Mouse (Mus musculus) v-Abl transformed pro-B cells (cell line): ENCODE measurements at regions not wholly inside any gene's neighbourhood (a gene's known extent, or its start where the extent isn't known, plus 50 kb on each side); places are given as distances from the start of the nearest gene placed in this dataset.

Experiments used
- in situ Hi-C, 2 experiments: fragments of 400-800 bp; cut with MboI; formaldehyde crosslinking; loops; one replicate each; pipeline ENCODE4 v1.15.1; 2025; ENCODE audit not compliant: unreplicated experiment in 2 of 2

- in situ Hi-C loops = loop anchor here (5.0 kb wide), 1 partner anchor 217 kb away; the partner anchor contains the start of gene Phlda1 (in 2 of the 2)
Measured at GRCm38 (mm10) chr10:111724574-111725414, 218.7 kb downstream of the Phlda1 start.

- in situ Hi-C loops = no loop called here
Measured at GRCm38 (mm10) chr10:111736026-111736425, 229.9 kb downstream of the Phlda1 start.

- in situ Hi-C loops = no loop called here
Measured at GRCm38 (mm10) chr10:111739471-111740138, 232.9 kb upstream of the Krr1 start.

GRCm38 (mm10) chr10:111740586-111741265 lies 231.7 kb upstream of the Krr1 start:
- in situ Hi-C loops = no loop called here

GRCm38 (mm10) chr10:111741301-111741945 lies 231.0 kb upstream of the Krr1 start:
- in situ Hi-C loops = no loop called here

GRCm38 (mm10) chr10:111743291-111743690 lies 229.2 kb upstream of the Krr1 start:
- in situ Hi-C loops = no loop called here

- in situ Hi-C loops = no loop called here
Measured at GRCm38 (mm10) chr10:111745116-111745515, 227.3 kb upstream of the Krr1 start.

GRCm38 (mm10) chr10:111746067-111746878 lies 226.2 kb upstream of the Krr1 start:
- in situ Hi-C loops = no loop called here

- in situ Hi-C loops = no loop called here
Measured at GRCm38 (mm10) chr10:111746879-111747477, 225.5 kb upstream of the Krr1 start.

GRCm38 (mm10) chr10:111748482-111748881 lies 224.0 kb upstream of the Krr1 start:
- in situ Hi-C loops = no loop called here

- in situ Hi-C loops = no loop called here
Measured at GRCm38 (mm10) chr10:111753646-111754045, 218.8 kb upstream of the Krr1 start.

- in situ Hi-C loops = no loop called here
Measured at GRCm38 (mm10) chr10:111755964-111756363, 216.5 kb upstream of the Krr1 start.

- in situ Hi-C loops = no loop called here
Measured at GRCm38 (mm10) chr10:111756528-111756927, 215.9 kb upstream of the Krr1 start.

GRCm38 (mm10) chr10:111757689-111758088 lies 214.8 kb upstream of the Krr1 start:
- in situ Hi-C loops = no loop called here

GRCm38 (mm10) chr10:111759505-111759904 lies 213.0 kb upstream of the Krr1 start:
- in situ Hi-C loops = no loop called here

- in situ Hi-C loops = no loop called here
Measured at GRCm38 (mm10) chr10:111762751-111763528, 209.5 kb upstream of the Krr1 start.

- in situ Hi-C loops = no loop called here
Measured at GRCm38 (mm10) chr10:111767011-111767720, 205.3 kb upstream of the Krr1 start.

- in situ Hi-C loops = no loop called here
Measured at GRCm38 (mm10) chr10:111767813-111768455, 204.5 kb upstream of the Krr1 start.
